Mouse (Mus musculus): Measurements from ENCODE around the gene Gm47429. TPM values are rescaled to one million over a fixed set of nuclear protein-coding genes. Genes with fewer than 3 reads are reported as not detected.

The Gm47429 gene
- total RNA-seq (2023), result not detected in 2 replicates

GRCm38 (mm10) chr13:50443812-50444211 is at the start of gene Gm47429:
Gene Gm47429, minus strand, starts transcription at chr13:50443912.

GRCm38 (mm10) chr13:50467007-50467406 is 23.3 kb upstream of the Gm47429 start, which contains the start of gene Nutm2:
Gene Nutm2, plus strand, starts transcription at chr13:50467307.

DNA sequence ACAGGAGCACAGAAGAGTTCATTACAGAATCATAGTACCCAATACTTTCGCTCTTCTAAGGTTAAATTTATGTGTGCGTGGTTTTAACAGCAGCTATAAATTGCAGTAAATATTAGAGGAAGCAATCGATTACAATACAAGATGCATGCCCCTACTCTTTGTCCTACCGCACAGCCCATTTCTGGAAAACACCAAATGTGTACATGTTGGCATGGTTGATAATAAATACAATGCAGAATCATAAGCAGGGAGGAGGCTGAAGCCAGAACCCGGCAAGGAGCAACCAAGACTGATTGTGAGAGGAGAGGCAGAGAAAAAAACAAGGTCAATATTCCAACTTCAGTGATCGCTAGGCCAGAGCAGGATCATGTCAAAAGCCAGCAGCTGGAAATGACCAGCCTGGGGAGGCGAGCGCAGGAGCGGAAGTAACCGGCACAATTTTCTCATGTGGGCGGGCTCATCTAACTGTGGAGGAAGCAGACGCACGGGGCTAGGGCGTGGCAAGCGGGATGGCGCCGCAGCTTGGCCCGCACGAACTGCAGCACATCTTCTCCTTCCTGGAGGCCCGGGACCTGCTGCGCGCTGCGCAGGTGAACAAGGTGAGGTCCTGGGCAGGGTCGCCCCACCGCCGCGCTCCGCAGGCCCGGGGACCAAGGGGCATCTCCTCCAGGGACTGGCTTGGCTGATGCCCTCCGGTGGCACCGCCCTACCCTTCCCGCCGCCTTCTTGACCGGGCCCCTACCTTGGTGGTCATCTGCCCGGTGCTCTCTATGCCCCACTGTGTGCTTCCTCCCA is 26.1 kb downstream of the Gm47429 start, which contains the start of gene Fbxw17:
TSS of gene Fbxw17 (plus strand) at position 476 of the 795 bp plus-strand sequence.

Other genes with a start within 250 kb of the Gm47429 start
- gene Gm906, start 193.6 kb downstream of the Gm47429 start, total RNA-seq (2023), result not detected in 2 replicates
- 10.0 and 12.7 TPM in 2 replicates for gene Fbxw17, start 26.0 kb downstream of the Gm47429 start, total RNA-seq (2023)
- gene Nutm2, start 23.4 kb upstream of the Gm47429 start, total RNA-seq (2023), result not detected in 2 replicates
- gene Gm904, start 199.3 kb upstream of the Gm47429 start, total RNA-seq (2023), result not detected in 2 replicates

Data from neutrophil, adult 65 days (primary cell).